Mouse (Mus musculus): ENCODE measurements around the gene Ccdc85c. TPM values are rescaled to one million over a fixed set of nuclear protein-coding genes. Genes with fewer than 3 reads are reported as not detected.

Gene Ccdc85c
- total and polyA plus RNA-seq, 3 experiments = 14.0 to 32.4 (median 15.2) TPM

GRCm38 (mm10) chr12:108208216-108208615 is 67.0 kb downstream of the Ccdc85c start:
- in situ Hi-C loops (cut with MboI; ENCODE audit: low pct_ligation_motif_present, low pct_unique_long_range_greater_than_20kb, low sequenced_read_pairs) (no loop called here), dilution Hi-C loops (cut with MboI; ENCODE audit: extremely low pct_ligation_motif_present, extremely low pct_unique_long_range_greater_than_20kb, low sequenced_read_pairs) (no loop called here)
- Histone ChIP-seq H3K27ac (ENCODE audit: insufficient read depth, low read depth) (no peak overlapping the region), H3K79me2 (replicated peaks; ENCODE audit: control insufficient read depth, extremely low read depth, insufficient read depth, poor library complexity, severe bottlenecking) (no peaks in the 10 kb centered on the region), H3K9me3 (replicated peaks; ENCODE audit: low read length) (no peaks in the 10 kb centered on the region), H3K36me3 (replicated peaks in 1 of 2; ENCODE audit: control insufficient read depth in 1 of 2, insufficient read depth in 1 of 2, low read length in 1 of 2) (peaks cover 9 to 88% of the 10 kb centered on the region in 2 experiments), H3K4me3 (replicated peaks in 1 of 3; ENCODE audit: low read depth in 2 of 3, low read length in 2 of 3, poor library complexity in 1 of 3) (no peak overlapping the region), H3K9ac (ENCODE audit: insufficient read depth, low read depth) (no peak overlapping the region), H3K27me3 (replicated peaks) (no peaks in the 10 kb centered on the region), H3K4me2 (ENCODE audit: insufficient read depth, low read depth, poor library complexity, severe bottlenecking) (no peak overlapping the region), H3K4me1 (ENCODE audit: control insufficient read depth in 1 of 2, insufficient read depth in 2 of 2) (peaks cover 0 to 17% of the 10 kb centered on the region in 2 experiments; a peak in 2 of 4 replicates)
- DNase-seq (ENCODE audit: extremely low read depth) = no peak
- TF ChIP-seq ZMIZ1 (IDR thresholded peaks at IDR 0.05; ENCODE audit: low read depth, low read length) (no peak), ZC3H11A (IDR thresholded peaks at IDR 0.05; ENCODE audit: low read depth, low read length) (no peak), BHLHE40 (IDR thresholded peaks at IDR 0.05; ENCODE audit: low read depth, low read length) (no peak), NRF1 (IDR thresholded peaks at IDR 0.05; ENCODE audit: low read depth, low read length) (no peak), RAD21 (IDR thresholded peaks at IDR 0.05; ENCODE audit: low read depth, low read length) (no peak), E2F4 (IDR thresholded peaks at IDR 0.05; ENCODE audit: insufficient replicate concordance, low read depth, low read length) (no peak), ZKSCAN1 (IDR thresholded peaks at IDR 0.05; ENCODE audit: borderline replicate concordance, low read depth, low read length) (no peak), MAFK (IDR thresholded peaks at IDR 0.05; ENCODE audit: insufficient replicate concordance, low read length) (no peak), SIN3A (IDR thresholded peaks at IDR 0.05; ENCODE audit: low read length) (no peak)

GRCm38 (mm10) chr12:108206641-108207040 is 68.6 kb downstream of the Ccdc85c start:
- Histone ChIP-seq H3K4me2 (ENCODE audit: insufficient read depth, low read depth, poor library complexity, severe bottlenecking) (no peak overlapping the region), H3K36me3 (replicated peaks in 1 of 2; ENCODE audit: control insufficient read depth in 1 of 2, insufficient read depth in 1 of 2, low read length in 1 of 2) (peaks cover 22 to 94% of the 10 kb centered on the region in 2 experiments), H3K27ac (ENCODE audit: insufficient read depth, low read depth) (no peak overlapping the region), H3K9ac (ENCODE audit: insufficient read depth, low read depth) (no peak overlapping the region), H3K27me3 (replicated peaks) (no peaks in the 10 kb centered on the region), H3K4me3 (replicated peaks in 1 of 3; ENCODE audit: low read depth in 2 of 3, low read length in 2 of 3, poor library complexity in 1 of 3) (no peak overlapping the region), H3K4me1 (ENCODE audit: control insufficient read depth in 1 of 2, insufficient read depth in 2 of 2) (peaks cover 0 to 16% of the 10 kb centered on the region in 2 experiments; a peak in 2 of 4 replicates), H3K9me3 (replicated peaks; ENCODE audit: low read length) (no peaks in the 10 kb centered on the region), H3K79me2 (replicated peaks; ENCODE audit: control insufficient read depth, extremely low read depth, insufficient read depth, poor library complexity, severe bottlenecking) (no peaks in the 10 kb centered on the region)
- DNase-seq (ENCODE audit: extremely low read depth) = peak; percentile 66
- TF ChIP-seq ZNF384 (IDR thresholded peaks at IDR 0.05; ENCODE audit: low read depth, low read length) (no peak), CTCF (conservative IDR thresholded peaks at IDR 0.05 in 1 of 2, IDR thresholded peaks at IDR 0.05 in 1 of 2; ENCODE audit: low read depth in 2 of 2, low read length in 2 of 2) (peak; percentile 60 to 76), RAD21 (IDR thresholded peaks at IDR 0.05; ENCODE audit: low read depth, low read length) (peak; percentile 57), SMC3 (IDR thresholded peaks at IDR 0.05; ENCODE audit: low read depth, low read length) (peak; percentile 62)
- in situ Hi-C loops (cut with MboI; ENCODE audit: low pct_ligation_motif_present, low pct_unique_long_range_greater_than_20kb, low sequenced_read_pairs) = no loop called here
- dilution Hi-C loops (cut with MboI; ENCODE audit: extremely low pct_ligation_motif_present, extremely low pct_unique_long_range_greater_than_20kb, low sequenced_read_pairs) = no loop called here

- Histone ChIP-seq H3K9ac (ENCODE audit: insufficient read depth, low read depth) (no peak overlapping the region), H3K9me3 (replicated peaks; ENCODE audit: low read length) (no peaks in the 10 kb centered on the region), H3K79me2 (replicated peaks; ENCODE audit: control insufficient read depth, extremely low read depth, insufficient read depth, poor library complexity, severe bottlenecking) (no peaks in the 10 kb centered on the region), H3K27ac (ENCODE audit: insufficient read depth, low read depth) (no peak overlapping the region), H3K4me1 (ENCODE audit: control insufficient read depth in 1 of 2, insufficient read depth in 2 of 2) (peaks cover 0 to 23% of the 10 kb centered on the region in 2 experiments; a peak in 3 of 4 replicates), H3K36me3 (replicated peaks in 1 of 2; ENCODE audit: control insufficient read depth in 1 of 2, insufficient read depth in 1 of 2, low read length in 1 of 2) (peaks cover 37 to 94% of the 10 kb centered on the region in 2 experiments), H3K4me2 (ENCODE audit: insufficient read depth, low read depth, poor library complexity, severe bottlenecking) (no peak overlapping the region), H3K27me3 (replicated peaks) (no peaks in the 10 kb centered on the region), H3K4me3 (replicated peaks in 1 of 3; ENCODE audit: low read depth in 2 of 3, low read length in 2 of 3, poor library complexity in 1 of 3) (no peak overlapping the region)
- dilution Hi-C loops (cut with MboI; ENCODE audit: extremely low pct_ligation_motif_present, extremely low pct_unique_long_range_greater_than_20kb, low sequenced_read_pairs) (no loop called here), in situ Hi-C loops (cut with MboI; ENCODE audit: low pct_ligation_motif_present, low pct_unique_long_range_greater_than_20kb, low sequenced_read_pairs) (no loop called here)
- TF ChIP-seq EP300 (IDR thresholded peaks at IDR 0.05; ENCODE audit: low read length) (no peak), CTCF (conservative IDR thresholded peaks at IDR 0.05 in 1 of 2, IDR thresholded peaks at IDR 0.05 in 1 of 2; ENCODE audit: low read depth in 2 of 2, low read length in 2 of 2) (no peak), UBTF (IDR thresholded peaks at IDR 0.05; ENCODE audit: low read depth, low read length) (no peak), JUN (IDR thresholded peaks at IDR 0.05; ENCODE audit: insufficient read depth, low read depth, low read length) (no peak), JUND (conservative IDR thresholded peaks at IDR 0.05; ENCODE audit: low read depth, low read length) (no peak), GABPA (IDR thresholded peaks at IDR 0.05; ENCODE audit: insufficient replicate concordance, low read depth, low read length) (no peak), IRF4 (IDR thresholded peaks at IDR 0.05; ENCODE audit: low read depth, low read length) (no peak), NRF1 (IDR thresholded peaks at IDR 0.05; ENCODE audit: low read depth, low read length) (no peak), MAZ (IDR thresholded peaks at IDR 0.05; ENCODE audit: low read depth, low read length) (no peak), POLR2A (IDR thresholded peaks at IDR 0.05; ENCODE audit: low read depth, low read length) (no peak), ETS1 (conservative IDR thresholded peaks at IDR 0.05; ENCODE audit: low read depth, low read length) (no peak), E2F4 (IDR thresholded peaks at IDR 0.05; ENCODE audit: insufficient replicate concordance, low read depth, low read length) (no peak), ZMIZ1 (IDR thresholded peaks at IDR 0.05; ENCODE audit: low read depth, low read length) (no peak)
- no peak for DNase-seq (ENCODE audit: extremely low read depth)
Observed at GRCm38 (mm10) chr12:108204978-108205377, 70.2 kb downstream of the Ccdc85c start.

Data from CH12.LX (cell line).